Mouse (Mus musculus): ENCODE results near the gene Gsdma3. TPM values are rescaled to one million over a fixed set of nuclear protein-coding genes. Genes with fewer than 3 reads are reported as not detected.

The Gsdma3 gene
- polyA plus RNA-seq, 1 experiment from 2014 or later, result not detected

DNA sequence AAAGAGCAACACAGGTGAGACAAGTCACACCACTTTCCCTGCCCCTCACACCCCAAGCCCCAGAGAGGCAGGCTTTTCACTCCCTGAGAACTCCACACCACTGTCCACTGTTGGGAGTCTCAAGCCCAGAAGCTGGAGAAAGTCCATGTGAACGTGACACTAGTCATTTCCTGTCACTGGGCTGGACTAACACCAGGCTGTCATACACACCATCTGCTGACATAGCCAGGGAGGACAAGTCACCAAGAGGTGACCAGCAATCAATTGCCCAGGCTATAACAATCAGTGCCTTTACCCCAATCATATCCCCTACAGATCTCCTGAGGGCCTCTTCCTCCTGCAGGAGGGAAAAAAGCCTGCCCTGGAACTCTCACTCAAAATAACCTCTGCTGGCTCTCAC lies 42.0 kb upstream of the Gsdma3 start:
- 67% methylated on average over 1 of the region's 1 CpGs for WGBS

DNA sequence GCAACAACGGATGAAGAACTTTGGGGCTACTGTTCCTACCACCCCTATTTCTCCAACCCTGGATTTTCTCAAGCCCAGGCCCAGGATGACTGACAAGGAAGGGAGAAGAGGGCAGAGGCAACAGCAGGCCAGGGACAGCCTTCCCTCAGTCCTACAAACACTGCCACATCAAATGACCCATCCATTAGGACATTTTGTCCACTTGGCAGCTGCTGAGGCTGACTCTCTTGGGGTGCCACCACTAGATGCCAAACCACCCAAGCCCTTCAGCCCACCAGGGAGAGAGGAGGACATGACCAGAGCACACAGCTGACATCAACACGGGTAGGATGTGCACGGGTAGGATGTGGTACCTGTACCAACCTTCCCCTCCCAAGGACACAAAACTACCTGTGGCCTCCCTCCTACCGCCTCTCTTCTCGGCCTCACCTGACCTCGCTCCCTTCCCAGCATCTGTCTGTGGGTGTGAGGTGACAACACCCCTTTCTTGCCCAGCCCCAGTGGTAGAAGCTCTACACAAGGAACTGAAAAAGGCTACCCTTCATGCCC lies 41.5 kb upstream of the Gsdma3 start:
- Histone ChIP-seq H3K27me3 (replicated peaks; ENCODE audit: control insufficient read depth, insufficient read depth, low read length) (no peaks in the 10 kb centered on the region), H3K27ac (ENCODE audit: low read depth, low read length) (no peak overlapping the region), H3K4me3 (ENCODE audit: low read length) (no peak overlapping the region), H3K4me2 (ENCODE audit: low read length) (no peak overlapping the region), H3K4me1 (ENCODE audit: control insufficient read depth, insufficient read depth, low read depth, low read length) (peaks cover 25% of the 10 kb centered on the region), H3K9ac (ENCODE audit: low read depth, low read length) (no peak overlapping the region), H3K9me3 (ENCODE audit: control insufficient read depth, low read length) (no peaks in the 10 kb centered on the region), H3K36me3 (ENCODE audit: control insufficient read depth, insufficient read depth, low read length) (peaks cover 12% of the 10 kb centered on the region)
- WGBS, result 90% methylated on average over 6 of the region's 6 CpGs
- no peak for ATAC-seq

More for the DNA sequence above, 42.0 kb upstream of the Gsdma3 start:
- peaks cover 25% of the 10 kb centered on the region for H3K4me1 ChIP-seq (ENCODE audit: control insufficient read depth, insufficient read depth, low read depth, low read length)
- no peak overlapping the region for H3K9ac ChIP-seq (ENCODE audit: low read depth, low read length)
- H3K27ac ChIP-seq (ENCODE audit: low read depth, low read length), result no peak overlapping the region
- no peaks in the 10 kb centered on the region for H3K9me3 ChIP-seq (ENCODE audit: control insufficient read depth, low read length)
- peaks cover 12% of the 10 kb centered on the region for H3K36me3 ChIP-seq (ENCODE audit: control insufficient read depth, insufficient read depth, low read length)
- no peak overlapping the region for H3K4me2 ChIP-seq (ENCODE audit: low read length)
- ATAC-seq, result no peak
- no peak overlapping the region for H3K4me3 ChIP-seq (ENCODE audit: low read length)
- no peaks in the 10 kb centered on the region for H3K27me3 ChIP-seq (replicated peaks; ENCODE audit: control insufficient read depth, insufficient read depth, low read length)

DNA sequence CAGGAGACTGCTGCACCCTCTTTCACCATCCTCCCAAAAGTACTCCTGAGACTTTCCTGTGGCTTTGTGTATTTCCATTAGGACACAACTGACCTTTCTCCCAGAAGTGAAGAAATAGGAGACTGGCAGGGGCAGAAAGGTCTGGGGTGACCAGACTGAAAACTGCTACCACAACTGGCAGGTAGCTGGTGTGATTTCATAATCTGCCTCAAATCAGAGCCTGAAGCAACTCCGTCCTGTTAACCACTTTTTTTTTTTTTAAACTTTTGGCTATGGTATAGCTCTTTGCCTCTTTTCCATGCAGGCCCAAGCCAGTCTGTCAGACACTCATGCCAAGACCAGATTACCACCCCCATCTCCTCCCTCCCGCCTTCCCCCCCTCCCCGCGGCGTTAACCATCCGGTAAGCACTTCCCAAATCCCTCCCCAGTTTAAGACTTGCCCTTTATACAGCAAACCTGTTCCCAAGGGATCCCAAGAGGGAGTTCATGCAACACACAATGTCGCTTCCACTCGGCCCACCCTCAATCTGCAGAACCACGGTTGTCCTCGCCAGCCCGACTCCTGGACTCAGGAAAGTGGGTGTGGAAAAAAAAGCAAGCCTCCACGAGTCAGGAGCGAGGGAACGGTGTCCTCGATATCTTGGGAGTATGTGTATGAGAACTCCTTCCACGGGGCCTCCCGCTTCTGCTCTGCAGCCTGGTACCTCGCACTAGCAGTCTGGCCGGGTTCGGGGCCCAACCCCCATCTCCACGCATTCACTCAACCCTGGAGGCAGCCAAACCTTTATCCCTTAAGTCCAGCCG lies 39.9 kb upstream of the Gsdma3 start:
- peak overlapping the region; percentile 90 for H3K4me3 ChIP-seq (ENCODE audit: low read length)
- no peaks in the 10 kb centered on the region for H3K27me3 ChIP-seq (replicated peaks; ENCODE audit: control insufficient read depth, insufficient read depth, low read length)
- peak overlapping the region; percentile 86 for H3K27ac ChIP-seq (ENCODE audit: low read depth, low read length)
- peaks cover 25% of the 10 kb centered on the region for H3K4me1 ChIP-seq (ENCODE audit: control insufficient read depth, insufficient read depth, low read depth, low read length)
- peak overlapping the region; percentile 95 for H3K4me2 ChIP-seq (ENCODE audit: low read length)
- peak; percentile 50 for ATAC-seq
- H3K9ac ChIP-seq (ENCODE audit: low read depth, low read length), result peak overlapping the region; percentile 96
- H3K36me3 ChIP-seq (ENCODE audit: control insufficient read depth, insufficient read depth, low read length), result peaks cover 12% of the 10 kb centered on the region
- no peaks in the 10 kb centered on the region for H3K9me3 ChIP-seq (ENCODE audit: control insufficient read depth, low read length)
- under 1% methylated on average over 22 of the region's 22 CpGs for WGBS

DNA sequence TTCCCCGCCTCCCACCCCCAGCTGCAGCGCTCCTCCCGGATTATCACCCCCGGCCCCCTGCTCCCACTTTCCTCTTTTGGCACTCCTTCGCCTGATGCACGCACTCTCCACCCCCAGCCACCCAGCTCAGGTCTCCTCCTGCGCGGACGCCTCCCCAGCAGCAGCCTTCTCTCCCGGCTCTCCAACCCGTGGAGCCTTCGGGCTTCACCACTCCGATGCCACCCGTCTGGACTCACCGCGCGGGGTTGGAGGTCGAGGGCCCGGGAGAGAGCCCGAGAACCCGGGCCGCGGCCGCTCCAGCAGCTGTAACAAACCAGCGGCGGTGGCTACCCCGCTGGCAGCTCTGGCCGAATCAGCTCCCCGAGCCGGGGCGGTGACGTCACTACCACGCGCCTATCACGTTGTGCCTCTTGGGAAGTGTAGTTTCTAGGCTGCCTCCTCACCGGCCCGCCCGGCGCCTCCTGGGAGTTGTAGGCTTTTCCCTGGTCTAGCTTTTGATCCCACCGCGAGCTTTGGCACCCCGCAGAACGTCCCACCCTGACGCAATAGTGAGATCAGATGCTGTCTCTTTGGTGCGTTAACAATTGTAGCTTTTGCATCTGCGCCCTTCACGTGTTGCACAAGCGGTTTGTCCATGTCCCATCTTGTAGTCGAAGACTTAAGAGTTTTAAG lies 39.1 kb upstream of the Gsdma3 start, which contains the start of gene Ormdl3:
Ormdl3 (minus strand) TSS at position 477 of the 672 bp plus-strand sequence.
- Histone ChIP-seq H3K4me2 (ENCODE audit: low read length) (peak within 1 kb of the TSS; percentile 95), H3K9ac (ENCODE audit: low read depth, low read length) (peak within 1 kb of the TSS; percentile 96), H3K27ac (ENCODE audit: low read depth, low read length) (peak within 1 kb of the TSS; percentile 86), H3K4me3 (ENCODE audit: low read length) (peak within 1 kb of the TSS; percentile 90), H3K4me1 (ENCODE audit: control insufficient read depth, insufficient read depth, low read depth, low read length) (peaks cover 25% of the 10 kb centered on the region), H3K36me3 (ENCODE audit: control insufficient read depth, insufficient read depth, low read length) (peaks cover 10% of the 10 kb centered on the region), H3K9me3 (ENCODE audit: control insufficient read depth, low read length) (no peaks in the 10 kb centered on the region), H3K27me3 (replicated peaks; ENCODE audit: control insufficient read depth, insufficient read depth, low read length) (no peaks in the 10 kb centered on the region)
- ATAC-seq, result peak; percentile 94
- under 1% methylated on average over 49 of the region's 49 CpGs for WGBS

DNA sequence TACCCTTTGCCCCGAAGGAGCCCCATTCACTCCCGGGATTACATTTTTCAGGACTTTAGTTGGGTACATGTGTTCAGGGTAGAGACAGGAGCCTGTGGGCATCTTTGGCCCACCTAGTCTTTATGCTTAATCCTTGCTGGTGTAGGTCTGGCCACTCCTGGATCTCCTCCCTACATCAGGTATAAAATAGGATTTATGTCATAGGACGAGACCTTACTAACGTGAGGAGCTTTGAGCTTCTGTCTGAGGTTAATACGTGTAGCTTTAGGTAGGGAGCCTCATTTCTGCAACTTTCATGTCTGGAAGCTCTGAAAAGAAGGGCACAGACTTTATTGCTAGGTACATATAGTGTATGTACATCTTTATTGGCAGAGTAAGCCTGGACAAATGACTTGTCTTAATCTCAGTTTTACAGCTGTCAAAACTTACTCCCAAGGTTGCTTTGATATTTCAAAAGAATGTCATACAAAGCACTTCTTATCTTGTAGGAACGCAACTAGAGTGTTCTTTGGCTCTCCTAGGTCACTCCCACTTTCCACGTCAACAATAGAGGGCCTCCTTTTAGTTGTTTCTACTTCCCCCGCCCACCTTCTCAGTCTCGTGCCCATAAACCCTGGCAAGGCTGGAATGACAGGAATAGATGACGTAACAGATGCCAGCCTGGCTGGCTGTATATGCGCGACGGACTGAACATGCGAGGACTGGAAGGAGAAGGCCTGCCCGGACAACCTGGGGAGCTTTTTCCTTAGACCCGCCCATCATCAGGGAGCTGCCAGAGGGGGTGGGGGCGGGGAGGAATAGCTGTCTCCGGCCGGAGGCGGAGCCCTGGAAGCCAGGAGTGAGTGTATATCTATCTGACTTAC lies 38.2 kb upstream of the Gsdma3 start:
- peak overlapping the region; percentile 60 for H3K27ac ChIP-seq (ENCODE audit: low read depth, low read length)
- H3K4me1 ChIP-seq (ENCODE audit: control insufficient read depth, insufficient read depth, low read depth, low read length), result peaks cover 25% of the 10 kb centered on the region
- WGBS, result 9% methylated on average over 20 of the region's 20 CpGs
- peaks cover 3% of the 10 kb centered on the region for H3K36me3 ChIP-seq (ENCODE audit: control insufficient read depth, insufficient read depth, low read length)
- no peaks in the 10 kb centered on the region for H3K27me3 ChIP-seq (replicated peaks; ENCODE audit: control insufficient read depth, insufficient read depth, low read length)
- H3K4me2 ChIP-seq (ENCODE audit: low read length), result peak overlapping the region; percentile 95
- peak overlapping the region; percentile 90 for H3K4me3 ChIP-seq (ENCODE audit: low read length)
- peak; percentile 63 for ATAC-seq
- H3K9ac ChIP-seq (ENCODE audit: low read depth, low read length), result peak overlapping the region; percentile 96
- H3K9me3 ChIP-seq (ENCODE audit: control insufficient read depth, low read length), result no peaks in the 10 kb centered on the region

DNA sequence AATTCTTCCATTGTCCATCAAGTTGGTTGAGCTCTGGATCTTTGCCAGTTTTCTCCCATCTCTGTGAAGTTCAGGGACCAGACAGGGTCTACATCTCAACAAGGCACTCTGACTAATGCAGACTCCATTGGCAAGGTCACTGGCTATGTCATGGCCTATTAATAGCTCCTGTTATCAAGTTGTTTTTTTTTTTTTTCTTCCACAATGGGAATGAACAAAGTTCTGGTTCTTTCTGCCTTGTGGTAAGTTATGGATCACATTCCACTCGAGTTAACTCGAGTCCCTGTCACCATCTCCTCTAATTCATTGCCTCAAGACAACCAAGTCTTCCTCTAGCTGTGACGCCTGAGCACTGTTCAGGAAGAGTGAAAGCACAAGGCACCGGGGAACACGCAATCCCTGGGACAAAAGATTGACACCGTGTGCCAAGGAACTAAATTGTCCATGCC lies 37.3 kb upstream of the Gsdma3 start:
- Histone ChIP-seq H3K4me1 (ENCODE audit: control insufficient read depth, insufficient read depth, low read depth, low read length) (peaks cover 25% of the 10 kb centered on the region), H3K27me3 (replicated peaks; ENCODE audit: control insufficient read depth, insufficient read depth, low read length) (no peaks in the 10 kb centered on the region), H3K4me2 (ENCODE audit: low read length) (peak overlapping the region; percentile 95; the same call in 1 of the 2 replicates), H3K4me3 (ENCODE audit: low read length) (no peak overlapping the region), H3K27ac (ENCODE audit: low read depth, low read length) (no peak overlapping the region), H3K9ac (ENCODE audit: low read depth, low read length) (no peak overlapping the region), H3K9me3 (ENCODE audit: control insufficient read depth, low read length) (no peaks in the 10 kb centered on the region), H3K36me3 (ENCODE audit: control insufficient read depth, insufficient read depth, low read length) (no peaks in the 10 kb centered on the region)
- ATAC-seq, result no peak
- 61% methylated on average over 6 of the region's 6 CpGs for WGBS

DNA sequence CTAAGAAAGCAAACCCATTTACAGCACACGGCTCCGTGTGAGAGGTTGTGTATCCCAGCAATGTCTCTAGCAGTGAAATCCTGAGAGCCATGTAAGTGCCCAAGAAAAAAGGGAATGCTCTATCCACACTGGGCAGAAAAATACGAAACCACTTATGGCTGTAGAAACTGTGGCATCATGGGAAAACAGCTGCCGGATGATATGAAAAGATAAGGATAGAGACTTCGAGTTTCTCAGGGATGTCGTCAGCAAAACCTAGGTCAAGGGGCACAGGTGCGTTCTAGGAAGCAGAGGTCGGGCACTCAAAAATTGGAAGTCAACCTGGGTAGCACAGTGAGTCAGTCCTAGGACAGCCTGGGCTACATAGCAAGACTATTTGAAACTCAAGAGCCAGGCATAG lies 36.9 kb upstream of the Gsdma3 start:
- H3K4me2 ChIP-seq (ENCODE audit: low read length), result no peak overlapping the region
- ATAC-seq, result no peak
- H3K9ac ChIP-seq (ENCODE audit: low read depth, low read length), result no peak overlapping the region
- no peak overlapping the region for H3K27ac ChIP-seq (ENCODE audit: low read depth, low read length)
- H3K4me1 ChIP-seq (ENCODE audit: control insufficient read depth, insufficient read depth, low read depth, low read length), result peaks cover 25% of the 10 kb centered on the region
- WGBS, result 88% methylated on average over 8 of the region's 8 CpGs
- H3K9me3 ChIP-seq (ENCODE audit: control insufficient read depth, low read length), result no peaks in the 10 kb centered on the region
- no peaks in the 10 kb centered on the region for H3K36me3 ChIP-seq (ENCODE audit: control insufficient read depth, insufficient read depth, low read length)
- H3K4me3 ChIP-seq (ENCODE audit: low read length), result no peak overlapping the region
- no peaks in the 10 kb centered on the region for H3K27me3 ChIP-seq (replicated peaks; ENCODE audit: control insufficient read depth, insufficient read depth, low read length)

DNA sequence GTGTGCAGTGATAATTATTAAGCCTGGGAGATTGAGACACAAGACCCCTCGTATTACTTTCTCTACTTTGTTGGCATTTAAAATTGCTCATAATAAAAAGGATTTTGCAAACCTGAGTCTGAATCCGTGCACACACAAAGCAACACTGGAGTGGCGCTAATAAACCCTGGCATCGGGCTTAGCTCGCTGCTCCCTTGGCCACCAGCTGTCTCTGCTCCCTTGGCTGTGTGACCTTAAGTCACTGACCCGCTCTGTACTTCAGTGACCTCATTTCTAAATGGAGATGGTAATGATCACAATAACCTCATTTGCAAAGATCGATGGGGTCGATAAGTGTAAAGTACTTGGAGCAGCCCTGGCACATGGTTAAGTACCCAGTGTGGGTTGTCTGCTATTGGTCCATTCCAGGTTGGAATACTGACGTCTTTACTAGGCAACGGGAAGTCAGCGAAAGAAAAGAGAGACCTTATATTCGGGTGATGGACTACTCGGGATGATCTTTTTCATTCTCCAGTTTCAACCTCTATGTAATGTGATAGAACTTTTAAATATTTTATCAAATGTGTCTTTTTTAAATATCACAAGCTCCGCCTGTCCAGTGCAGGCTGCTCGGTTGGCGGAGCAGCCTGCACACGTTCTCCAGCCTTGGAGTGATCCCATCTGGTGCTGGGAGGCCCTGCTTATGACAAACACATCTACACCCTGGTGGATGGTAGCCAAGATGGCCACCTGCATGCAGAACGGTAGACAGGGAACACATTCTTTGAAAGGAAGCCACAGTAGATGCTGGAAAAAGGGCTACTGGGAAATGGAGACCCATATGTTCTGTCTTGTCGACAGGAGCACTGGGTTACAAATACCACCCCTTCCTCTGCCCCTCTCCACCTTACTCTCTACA lies 35.4 kb upstream of the Gsdma3 start:
- Histone ChIP-seq H3K36me3 (ENCODE audit: control insufficient read depth, insufficient read depth, low read length) (no peaks in the 10 kb centered on the region), H3K4me3 (ENCODE audit: low read length) (no peak overlapping the region), H3K4me1 (ENCODE audit: control insufficient read depth, insufficient read depth, low read depth, low read length) (peaks cover 12% of the 10 kb centered on the region), H3K4me2 (ENCODE audit: low read length) (no peak overlapping the region), H3K9me3 (ENCODE audit: control insufficient read depth, low read length) (no peaks in the 10 kb centered on the region), H3K27me3 (replicated peaks; ENCODE audit: control insufficient read depth, insufficient read depth, low read length) (no peaks in the 10 kb centered on the region; the same call in 1 of the 2 replicates), H3K27ac (ENCODE audit: low read depth, low read length) (no peak overlapping the region), H3K9ac (ENCODE audit: low read depth, low read length) (no peak overlapping the region)
- ATAC-seq, result no peak
- 68% methylated on average over 19 of the region's 19 CpGs for WGBS
